Mouse (Mus musculus) cortical plate, adult 2 months (tissue): Measurements from ENCODE around the gene Prelp.

Experiments used
- CTCF ChIP-seq: fragments of 200-500 bp; IDR thresholded peaks from 2 replicates; pipeline ENCODE4 v1.5.1; 2011; ENCODE audit warnings: mild to moderate bottlenecking, control low read depth, low read length; ENCODE audit not compliant: insufficient read depth; ENCODE audit errors: extremely low read depth
- POLR2A ChIP-seq: fragments of 200-500 bp; IDR thresholded peaks from 2 replicates; pipeline ENCODE4 v1.6.1; 2011; ENCODE audit warnings: mild to moderate bottlenecking, low read length, control low read depth; ENCODE audit not compliant: insufficient read depth; ENCODE audit errors: extremely low read depth

DNA sequence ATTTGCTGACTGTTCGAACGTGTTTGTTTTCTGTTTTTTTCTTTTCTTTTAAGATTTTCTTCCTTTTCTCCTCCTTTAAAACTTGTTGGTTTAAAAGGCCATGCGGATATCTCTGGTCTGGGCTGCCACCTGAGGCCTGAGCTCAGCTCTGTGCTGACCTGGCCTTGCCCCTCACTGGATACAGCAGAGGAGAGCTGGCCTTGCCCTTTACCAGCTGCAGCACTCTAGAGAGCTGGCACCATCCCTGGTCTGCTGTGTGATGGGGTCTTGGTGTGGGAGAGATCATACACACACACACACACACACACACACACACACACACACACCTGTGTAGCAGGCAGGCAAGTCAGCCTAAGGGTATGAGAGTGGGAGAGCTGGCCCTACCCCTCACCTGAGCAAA lies 23.9 kb upstream of the Prelp start:
- TF ChIP-seq POLR2A, result no peak
- no peak for TF ChIP-seq CTCF
